Mouse (Mus musculus) erythroblast, embryonic 14.5 days (primary cell): ENCODE measurements around the gene Spag6.

ENCODE experiments used
- GATA1 ChIP-seq: IDR thresholded peaks from 2 replicates; pipeline ENCODE4 v1.6.1; 2012; ENCODE audit warnings: low read length, inconsistent platforms, mixed read lengths
- TAL1 ChIP-seq: IDR thresholded peaks from 3 replicates; pipeline ENCODE4 v1.6.1; 2012; ENCODE audit warnings: low read length, inconsistent platforms, mixed read lengths

DNA sequence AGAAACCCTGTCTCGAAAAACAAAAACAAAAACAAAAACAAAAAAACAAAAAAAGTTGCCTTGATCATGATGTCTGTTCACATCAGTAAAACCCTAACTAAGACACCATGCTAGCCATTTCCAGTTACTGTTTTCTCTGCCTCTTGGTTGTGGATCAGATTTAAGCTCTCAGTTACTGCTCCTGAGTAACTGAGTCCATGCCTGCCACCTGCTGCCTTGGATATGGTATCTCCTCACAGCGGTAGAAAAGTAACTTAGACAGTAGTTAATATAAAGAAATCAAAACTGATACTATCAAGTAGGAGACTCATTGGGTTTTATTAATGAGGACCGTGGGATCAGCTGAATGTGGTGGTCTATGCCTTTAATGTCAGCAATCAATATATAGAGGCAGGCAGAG, 20.5 kb downstream of the Spag6 start:
- no peak for TF ChIP-seq GATA1
- no peak for TF ChIP-seq TAL1
